14 mouse cellular contexts compared by ENCODE assay signal in genomic region chr17:27160905-27161304, GRCm38 (mm10). TPM values are rescaled to one million over a fixed set of nuclear protein-coding genes. Genes with fewer than 3 reads are reported as not detected.
DNase-seq lines count a peak whose midpoint lies in the region.
"Had no signal": no experiment of that assay in that cellular context is flagged by ENCODE, and none has a peak within 500 bp of the region (broad histone marks: within the 10 kb centered on the region; RNA-seq: fewer than 3 reads in every experiment).

No protein-coding gene starts in this region.

- DNase-seq in adrenal gland, postnatal 10 days = peak; percentile 68
- no peak for DNase-seq in adrenal gland, postnatal 4 days (ENCODE audit: low spot score in 2 of 2)
- peak; percentile 89 for DNase-seq in 3T3-L1 (ENCODE audit: low read depth, low spot score)
- DNase-seq in gastrocnemius, postnatal 36 days = peak; percentile 58 to 81
- DNase-seq in limb, embryonic 10.5 days (ENCODE audit: low spot score) = no peak
- no peak for DNase-seq in layer of hippocampus, postnatal 14 days (ENCODE audit: low spot score in 2 of 2)
- no peak for DNase-seq in cerebellum, postnatal 10 days
- no peak for DNase-seq in kidney, postnatal 14 days
- DNase-seq: cerebellum, adult 9-11 months; kidney, postnatal 10 days had no signal

- no peaks in the 10 kb centered on the region for H3K36me3 ChIP-seq in limb, embryonic 10.5 days
- H3K36me3 ChIP-seq: G1E; neural tube, embryonic 12.5 days; stomach, embryonic 15.5 days had no signal

- H3K27me3 ChIP-seq in limb, embryonic 10.5 days (ENCODE audit: low read depth, poor library complexity, severe bottlenecking) = no peaks in the 10 kb centered on the region
- H3K27me3 ChIP-seq: neural tube, embryonic 12.5 days; stomach, embryonic 15.5 days had no signal

- H3K9me3 ChIP-seq in limb, embryonic 10.5 days (replicated peaks) = no peaks in the 10 kb centered on the region
- H3K9me3 ChIP-seq: G1E; neural tube, embryonic 12.5 days; stomach, embryonic 15.5 days had no signal

- intact Hi-C loops in gastrocnemius, postnatal 36 days (cut with DNase I) = no loop called here

- WGBS in limb, embryonic 10.5 days = 82% methylated on average over 4 of the region's 4 CpGs

- H3K4me1 ChIP-seq in limb, embryonic 10.5 days = peaks cover 16% of the 10 kb centered on the region
- H3K4me1 ChIP-seq: stomach, embryonic 15.5 days had no signal

- H3K4me3 ChIP-seq in limb, embryonic 10.5 days = no peak overlapping the region
- H3K4me3 ChIP-seq: left cerebral cortex, adult 2 months; neural tube, embryonic 12.5 days; stomach, embryonic 15.5 days had no signal

- 0 out of 2 replicates have a peak overlapping the region, but pooled peaks have one; percentile 50 for H3K27ac ChIP-seq in limb, embryonic 10.5 days
- H3K27ac ChIP-seq: left cerebral cortex, adult 2 months; neural tube, embryonic 12.5 days; stomach, embryonic 15.5 days had no signal

RNA-seq across cellular contexts. Expression of gene Ip6k3, which starts 6.7 kb away (rescaled TPM):
- 1 to 10 TPM; 2.3 to 6.1 TPM for total RNA-seq in adrenal gland, postnatal 10 days (2021)
- total RNA-seq in adrenal gland, postnatal 4 days (2021) = 1 to 10 TPM; 1.1 to 2.3 TPM
- 10 to 100 TPM; 56.6 to 86.1 TPM for total RNA-seq in gastrocnemius, postnatal 36 days (2021)
- polyA plus RNA-seq in limb, embryonic 10.5 days (2016; fragmentation: Nextera tagmentation; extraction: Ambion mirVana) = not detected in 2 replicates
- total RNA-seq in layer of hippocampus, postnatal 14 days (2021) = under 1 TPM in 1 of 2 experiments, not detected in 1; 0.36 TPM
- polyA plus RNA-seq: G1E had no signal

RNA-seq across cellular contexts. Expression of gene Uqcc2, which starts 27.2 kb away (rescaled TPM):
- 100 to 1,000 TPM; 152 to 180 TPM for total RNA-seq in adrenal gland, postnatal 10 days (2021)
- total RNA-seq in adrenal gland, postnatal 4 days (2021) = 100 to 1,000 TPM; 128 to 138 TPM
- total RNA-seq in gastrocnemius, postnatal 36 days (2021) = 100 to 1,000 TPM; 374 to 378 TPM
- 400 and 433 TPM in 2 replicates for polyA plus RNA-seq in limb, embryonic 10.5 days (2016; fragmentation: Nextera tagmentation; extraction: Ambion mirVana)
- total RNA-seq in layer of hippocampus, postnatal 14 days (2021) = 100 to 1,000 TPM; 165 to 168 TPM

RNA-seq across cellular contexts. Expression of gene Lemd2, which starts 43.4 kb away (rescaled TPM):
- total RNA-seq in adrenal gland, postnatal 10 days (2021) = 10 to 100 TPM; 42.5 to 51.3 TPM
- 10 to 100 TPM; 69.1 to 73.3 TPM for total RNA-seq in adrenal gland, postnatal 4 days (2021)
- total RNA-seq in gastrocnemius, postnatal 36 days (2021) = 10 to 100 TPM; 17.8 to 20.4 TPM
- 17.9 and 20.2 TPM in 2 replicates for polyA plus RNA-seq in limb, embryonic 10.5 days (2016; fragmentation: Nextera tagmentation; extraction: Ambion mirVana)
- 10 to 100 TPM; 43.3 to 45.6 TPM for total RNA-seq in layer of hippocampus, postnatal 14 days (2021)

Comparison
In these comparisons a context has a peak if more than half of its experiments do, and no peak if none do; other contexts are left out.
1. DNase-seq: peak in adrenal gland, postnatal 10 days (single experiment), 3T3-L1 (single experiment) and gastrocnemius, postnatal 36 days (2 of 2); none in adrenal gland, postnatal 4 days (0 of 2), limb, embryonic 10.5 days (single experiment), layer of hippocampus, postnatal 14 days (0 of 2), cerebellum, postnatal 10 days (0 of 2) and kidney, postnatal 14 days (single experiment).
2. RNA of gene Ip6k3, which starts 6.7 kb away (total RNA-seq): 56.6 to 86.1 TPM in gastrocnemius, postnatal 36 days; 2.3 to 6.1 TPM in adrenal gland, postnatal 10 days, 1.1 to 2.3 TPM in adrenal gland, postnatal 4 days and 0.36 TPM in layer of hippocampus, postnatal 14 days; every median in the first group is over 4 times any median in the second.